Comparison of ENCODE assay signal across 14 mouse cellular contexts in the genomic region with DNA sequence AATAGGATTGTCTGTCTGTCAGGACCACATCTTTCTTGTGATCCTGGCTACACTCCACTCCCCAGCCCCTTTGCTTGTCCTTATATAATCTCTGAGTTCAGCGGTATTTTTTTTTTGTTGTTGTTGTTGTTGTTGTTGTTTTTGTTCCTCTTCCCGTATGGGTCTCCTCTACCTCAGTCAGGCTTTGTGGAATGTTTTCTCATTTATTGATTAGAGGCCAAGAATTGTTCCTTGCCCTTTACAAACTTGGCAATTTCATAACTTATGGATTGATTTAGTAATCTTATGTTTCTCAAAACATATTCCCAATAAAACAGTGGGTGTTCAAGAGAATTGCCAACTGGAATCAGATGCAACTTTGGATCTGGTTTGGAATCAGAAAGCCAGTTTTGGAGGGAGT. TPM values are rescaled to one million over a fixed set of nuclear protein-coding genes. Genes with fewer than 3 reads are reported as not detected.
"Had no signal": no experiment of that assay in that cellular context is flagged by ENCODE, and none has a peak within 500 bp of the region (broad histone marks: within the 10 kb centered on the region; RNA-seq: fewer than 3 reads in every experiment).

A gene (minus strand): TSS at position 101 of the 400 bp plus-strand sequence.

RNA-seq across cellular contexts. Expression of the gene that starts here (rescaled TPM):
- total RNA-seq: neutrophil, adult 5-6 weeks had no signal
- polyA plus RNA-seq: neural tube, embryonic 13.5 days; neural tube, embryonic 14.5 days; neural tube, embryonic 15.5 days; small intestine, adult 2 months; spleen, adult 2 months; stomach, embryonic 14.5 days; stomach, embryonic 15.5 days; stomach, embryonic 16.5 days; stomach, postnatal 0 days; testis, adult 2 months; thymus, adult 2 months; thymus, postnatal 0 days; urinary bladder, adult 2 months had no signal
